Mouse (Mus musculus) lung, embryonic 14.5 days (tissue): ENCODE results near the gene Zfp119b. TPM values are rescaled to one million over a fixed set of nuclear protein-coding genes. Genes with fewer than 3 reads are reported as not detected.
A peak's percentile ranks its signal among the peaks of the same experiment; 100 is the strongest.

Source experiments
- ATAC-seq: fragments of 200-750 bp; cut with Nextera tagmentation; 2 replicates; pipeline ENCODE4 v1.8.0; 2017; ENCODE audit warnings: mild to moderate bottlenecking, moderate TSS enrichment, moderate library complexity; ENCODE audit not compliant: insufficient read depth
- DNase-seq: peaks from one replicate; pipeline ENCODE4 v3.0.0-alpha.2; 2015
- H3K27ac ChIP-seq: fragments of 300-500 bp; sonication (generic); 2 replicates; pipeline ENCODE4 v1.5.1; 2014; ENCODE audit warnings: low read depth, mild to moderate bottlenecking, moderate library complexity
- H3K27me3 ChIP-seq: fragments of 300-500 bp; sonication (generic); 2 replicates; pipeline ENCODE4 v1.6.1; 2014; ENCODE audit warnings: low read length, control low read depth; ENCODE audit not compliant: insufficient read depth
- H3K36me3 ChIP-seq: fragments of 300-500 bp; sonication (generic); 2 replicates; pipeline ENCODE4 v1.6.1; 2014; ENCODE audit warnings: control low read depth; ENCODE audit not compliant: insufficient read depth
- H3K4me1 ChIP-seq: fragments of 300-500 bp; sonication (generic); 2 replicates; pipeline ENCODE4 v1.6.1; 2014; ENCODE audit warnings: antibody characterized with exemption, control low read depth; ENCODE audit not compliant: insufficient read depth
- H3K4me2 ChIP-seq: fragments of 300-500 bp; sonication (generic); 2 replicates; pipeline ENCODE4 v1.6.1; 2014; ENCODE audit warnings: mild to moderate bottlenecking
- H3K4me3 ChIP-seq: fragments of 300-500 bp; sonication (generic); 2 replicates; pipeline ENCODE4 v1.5.1; 2014; ENCODE audit warnings: low read depth, low read length
- H3K9ac ChIP-seq: fragments of 300-500 bp; sonication (generic); 2 replicates; pipeline ENCODE4 v1.6.1; 2014
- H3K9me3 ChIP-seq: fragments of 300-500 bp; sonication (generic); 2 replicates; pipeline ENCODE4 v1.6.1; 2016; ENCODE audit warnings: low read depth, low read length, control low read depth
- CTCF ChIP-seq: IDR thresholded peaks from 2 replicates; pipeline ENCODE4 v1.5.1; 2016; ENCODE audit warnings: antibody characterized with exemption, low read depth
- WGBS: fragments of 180-500 bp; shearing (Covaris S2); extraction: QIAGEN DNeasy Blood & Tissue Kit; methylation state at CpG from one replicate; pipeline ENCODE4 v1.1.7; 2014; 5-methylcytosine and 5-hydroxymethylcytosine counted together
- polyA plus RNA-seq: library from polyadenylated mRNA; unstranded; fragments of >200 nt; fragmentation: Nextera tagmentation; extraction: Ambion mirVana; gene quantifications from 2 replicates; pipeline ENCODE4 v1.2.1, GENCODE M21; 2014

Gene Zfp119b
- polyA plus RNA-seq, 1 experiment from 2014 or later, result 5.4 TPM

GRCm38 (mm10) chr17:55957726-55958583 is 8.7 kb upstream of the Zfp119b start:
- ATAC-seq (no peak), DNase-seq (no peak)
- H3K4me2 ChIP-seq, result peak overlapping the region; percentile 85

GRCm38 (mm10) chr17:55957168-55957567 is 7.9 kb upstream of the Zfp119b start:
- peak; percentile 90 for DNase-seq
- peak; percentile 21; the same call in 1 of the 2 replicates for ATAC-seq
- Histone ChIP-seq H3K9me3 (no peaks in the 10 kb centered on the region), H3K4me2 (no peak overlapping the region), H3K9ac (no peak overlapping the region), H3K27ac (no peak overlapping the region), H3K4me1 (no peaks in the 10 kb centered on the region), H3K27me3 (no peaks in the 10 kb centered on the region), H3K4me3 (no peak overlapping the region), H3K36me3 (peaks cover 8% of the 10 kb centered on the region; the same call in 1 of the 2 replicates)
- TF ChIP-seq CTCF, result peak; percentile 84
- 14% methylated on average over 9 of the region's 9 CpGs for WGBS

More at GRCm38 (mm10) chr17:55957726-55958583, 8.7 kb upstream of the Zfp119b start:
- Histone ChIP-seq H3K36me3 (peaks cover 12% of the 10 kb centered on the region; the same call in 1 of the 2 replicates), H3K27me3 (no peaks in the 10 kb centered on the region), H3K9ac (peak overlapping the region; percentile 58), H3K27ac (no peak overlapping the region), H3K9me3 (no peaks in the 10 kb centered on the region), H3K4me3 (peak overlapping the region; percentile 53), H3K4me1 (no peaks in the 10 kb centered on the region)
- TF ChIP-seq CTCF, result no peak
- WGBS, result 76% methylated on average over 13 of the region's 13 CpGs

- H3K27me3 ChIP-seq, result no peaks in the 10 kb centered on the region
- no peak overlapping the region for H3K9ac ChIP-seq
- no peak overlapping the region for H3K27ac ChIP-seq
- ATAC-seq (no peak), DNase-seq (no peak)
- H3K9me3 ChIP-seq, result no peaks in the 10 kb centered on the region
- H3K4me3 ChIP-seq, result peak overlapping the region; percentile 35
- H3K36me3 ChIP-seq, result 0 out of 2 replicates have a peak, but pooled peaks cover 3% of the 10 kb centered on the region
- no peaks in the 10 kb centered on the region for H3K4me1 ChIP-seq
- TF ChIP-seq CTCF, result no peak
- peak overlapping the region; percentile 63 for H3K4me2 ChIP-seq
- WGBS, result 37% methylated on average over 6 of the region's 6 CpGs
Measured at GRCm38 (mm10) chr17:55956591-55956990, 7.3 kb upstream of the Zfp119b start.

GRCm38 (mm10) chr17:55956129-55956528 is 6.8 kb upstream of the Zfp119b start:
- ATAC-seq, result 0 out of 2 replicates have a peak, but pooled peaks have one; percentile 2
- 1% methylated on average over 26 of the region's 26 CpGs for WGBS
- Histone ChIP-seq H3K4me1 (no peaks in the 10 kb centered on the region), H3K36me3 (0 out of 2 replicates have a peak, but pooled peaks cover 3% of the 10 kb centered on the region), H3K4me2 (peak overlapping the region; percentile 63), H3K9ac (peak overlapping the region; percentile 16; the same call in 1 of the 2 replicates), H3K27ac (no peak overlapping the region), H3K27me3 (no peaks in the 10 kb centered on the region), H3K4me3 (peak overlapping the region; percentile 35), H3K9me3 (no peaks in the 10 kb centered on the region)
- DNase-seq, result peak; percentile 77
- no peak for TF ChIP-seq CTCF

GRCm38 (mm10) chr17:55954229-55954628 is 4.9 kb upstream of the Zfp119b start:
- no peaks in the 10 kb centered on the region for H3K4me1 ChIP-seq
- WGBS, result 34% methylated on average over 16 of the region's 16 CpGs
- DNase-seq (no peak), ATAC-seq (no peak)
- H3K27ac ChIP-seq, result no peak overlapping the region
- H3K9ac ChIP-seq, result no peak overlapping the region
- no peak for TF ChIP-seq CTCF
- no peaks in the 10 kb centered on the region for H3K9me3 ChIP-seq
- H3K4me3 ChIP-seq, result no peak overlapping the region
- no peaks in the 10 kb centered on the region for H3K36me3 ChIP-seq
- no peak overlapping the region for H3K4me2 ChIP-seq
- no peaks in the 10 kb centered on the region for H3K27me3 ChIP-seq

GRCm38 (mm10) chr17:55953751-55954150 is 4.5 kb upstream of the Zfp119b start:
- ATAC-seq (no peak), DNase-seq (no peak)
- no peak for TF ChIP-seq CTCF
- no peaks in the 10 kb centered on the region for H3K27me3 ChIP-seq
- 69% methylated on average over 6 of the region's 6 CpGs for WGBS
- H3K4me1 ChIP-seq, result no peaks in the 10 kb centered on the region
- no peaks in the 10 kb centered on the region for H3K9me3 ChIP-seq
- no peak overlapping the region for H3K27ac ChIP-seq
- H3K4me3 ChIP-seq, result no peak overlapping the region
- H3K36me3 ChIP-seq, result no peaks in the 10 kb centered on the region
- H3K9ac ChIP-seq, result no peak overlapping the region
- no peak overlapping the region for H3K4me2 ChIP-seq

- H3K4me3 ChIP-seq, result no peak within 1 kb of the TSS
- H3K9me3 ChIP-seq, result no peaks in the 10 kb centered on the region
- H3K36me3 ChIP-seq, result no peaks in the 10 kb centered on the region
- no peak for ATAC-seq
- TF ChIP-seq CTCF, result no peak
- H3K4me1 ChIP-seq, result no peaks in the 10 kb centered on the region
- no peak within 1 kb of the TSS for H3K9ac ChIP-seq
- no peaks in the 10 kb centered on the region for H3K27me3 ChIP-seq
- no peak within 1 kb of the TSS for H3K27ac ChIP-seq
- H3K4me2 ChIP-seq, result no peak within 1 kb of the TSS
- WGBS, result 60% methylated on average over 6 of the region's 6 CpGs
- DNase-seq, result no peak
Measured at GRCm38 (mm10) chr17:55952447-55953027, 3.2 kb upstream of the Zfp119b start, which contains the start of gene Ebi3. Gene Ebi3, plus strand, starts transcription at chr17:55952640.
